Mouse (Mus musculus) neutrophil, adult 65 days (primary cell): ENCODE measurements around the gene Gm16427. TPM values are rescaled to one million over a fixed set of nuclear protein-coding genes. Genes with fewer than 3 reads are reported as not detected.

ENCODE experiments used
- total RNA-seq: library from RNA; stranded (reverse); gene quantifications from 2 replicates; pipeline ENCODE4 v1.2.4, GENCODE M21; 2023

Gene Gm16427
- not detected in 2 replicates for total RNA-seq

GRCm38 (mm10) chr5:93540100-93540499 is at the start of gene Gm16427:
TSS of gene Gm16427 (minus strand) at chr5:93540200.

Other genes with a start within 250 kb of the Gm16427 start
- not detected in 2 replicates for gene C87414, start 131.4 kb upstream of the Gm16427 start, total RNA-seq